Mouse (Mus musculus) embryo, embryonic 10.5 days (tissue): Measurements from ENCODE around the gene Il11ra1.
"Not testable (repeated sequence)": the region's sequence is repeated elsewhere in the genome, so short reads cannot be mapped to it uniquely, and the experiment has no call there.

Experiments
- DNase-seq: peaks from one replicate; pipeline ENCODE4 v3.0.0-alpha.2; 2015; ENCODE audit warnings: low spot score

The Il11ra1 gene

GRCm38 (mm10) chr4:41755338-41756305 is 55.8 kb downstream of the Il11ra1 start, which contains the start of gene Sigmar1:
Gene Sigmar1, minus strand, starts transcription at chr4:41756157.
- peak; percentile 93 for DNase-seq

- DNase-seq, result no peak
Measured at GRCm38 (mm10) chr4:41756440-41756839, 56.7 kb downstream of the Il11ra1 start.

GRCm38 (mm10) chr4:41757321-41757720 is 57.5 kb downstream of the Il11ra1 start:
- DNase-seq, result no peak

- no peak for DNase-seq
Measured at GRCm38 (mm10) chr4:41758021-41758420, 58.2 kb downstream of the Il11ra1 start.

- no peak for DNase-seq
Measured at GRCm38 (mm10) chr4:41758701-41759100, 58.9 kb downstream of the Il11ra1 start.

- DNase-seq, result no peak
Measured at GRCm38 (mm10) chr4:41759206-41759605, 59.4 kb downstream of the Il11ra1 start.

GRCm38 (mm10) chr4:41759656-41760287 is 60.0 kb downstream of the Il11ra1 start:
- no peak for DNase-seq

GRCm38 (mm10) chr4:41760288-41760721 is 60.5 kb downstream of the Il11ra1 start:
- DNase-seq, result peak; percentile 94

GRCm38 (mm10) chr4:41760911-41761310 is 61.1 kb downstream of the Il11ra1 start:
- no peak for DNase-seq

- DNase-seq, result peak; percentile 19
Measured at GRCm38 (mm10) chr4:41761680-41762079, 61.9 kb downstream of the Il11ra1 start.

- DNase-seq, result peak; percentile 83
Measured at GRCm38 (mm10) chr4:41762099-41762687, 62.4 kb downstream of the Il11ra1 start.

GRCm38 (mm10) chr4:41762688-41763114 is 62.9 kb downstream of the Il11ra1 start:
- DNase-seq, result peak; percentile 43

GRCm38 (mm10) chr4:41763176-41763575 is 63.4 kb downstream of the Il11ra1 start:
- DNase-seq, result not testable (repeated sequence)

GRCm38 (mm10) chr4:41767301-41767700 is 67.5 kb downstream of the Il11ra1 start:
- not testable (repeated sequence) for DNase-seq

GRCm38 (mm10) chr4:41772946-41773345 is 73.2 kb downstream of the Il11ra1 start:
- not testable (repeated sequence) for DNase-seq

- peak; percentile 74 for DNase-seq
Measured at GRCm38 (mm10) chr4:41773502-41773901, 73.7 kb downstream of the Il11ra1 start.

GRCm38 (mm10) chr4:41774002-41774401 is 74.2 kb downstream of the Il11ra1 start, which contains the start of gene Ccl27a:
Gene Ccl27a, minus strand, starts transcription at chr4:41774247.
- DNase-seq, result peak; percentile 93

GRCm38 (mm10) chr4:41774506-41774905 is 74.7 kb downstream of the Il11ra1 start:
- DNase-seq, result not testable (repeated sequence)

GRCm38 (mm10) chr4:41775840-41776239 is 76.1 kb downstream of the Il11ra1 start:
- DNase-seq, result not testable (repeated sequence)

- not testable (repeated sequence) for DNase-seq
Measured at GRCm38 (mm10) chr4:41781271-41781670, 81.5 kb downstream of the Il11ra1 start.

- DNase-seq, result not testable (repeated sequence)
Measured at GRCm38 (mm10) chr4:41781748-41782485, 82.1 kb downstream of the Il11ra1 start.
